Mouse (Mus musculus) cerebellum, adult 2 months (tissue): ENCODE data around the gene Banp.

Source experiments
- CTCF ChIP-seq: fragments of 200-500 bp; IDR thresholded peaks from 2 replicates; pipeline ENCODE4 v1.5.1; 2011; ENCODE audit warnings: low read depth, mild to moderate bottlenecking, control low read depth, low read length, moderate library complexity, borderline replicate concordance; ENCODE audit not compliant: insufficient read depth
- POLR2A ChIP-seq: fragments of 200-500 bp; IDR thresholded peaks from 2 replicates; pipeline ENCODE4 v1.6.1; 2011; ENCODE audit warnings: low read length, control low read depth, borderline replicate concordance; ENCODE audit not compliant: insufficient read depth

GRCm38 (mm10) chr8:122071193-122071592 is 121.6 kb downstream of the Banp start:
- TF ChIP-seq CTCF (no peak), POLR2A (no peak)
